Mouse (Mus musculus) C2C12 (cell line): ENCODE measurements around the gene St8sia6. TPM values are rescaled to one million over a fixed set of nuclear protein-coding genes. Genes with fewer than 3 reads are reported as not detected.

Experiments
- H3K27me3 ChIP-seq: one replicate; pipeline ENCODE4 v1.6.1; 2011; ENCODE audit not compliant: control insufficient read depth, insufficient read depth, insufficient read length
- H3K36me3 ChIP-seq: one replicate; pipeline ENCODE4 v1.6.1; 2011; ENCODE audit not compliant: control insufficient read depth, insufficient read depth
- H3K4me3 ChIP-seq: one replicate; pipeline ENCODE4 v1.5.1; 2011; ENCODE audit warnings: mild to moderate bottlenecking, control low read depth; ENCODE audit not compliant: poor library complexity, insufficient read depth, severe bottlenecking
- H3K79me2 ChIP-seq: one replicate; pipeline ENCODE4 v1.6.1; 2011; ENCODE audit not compliant: control insufficient read depth, insufficient read depth
- H3K79me3 ChIP-seq: one replicate; pipeline ENCODE4 v1.6.1; 2011; ENCODE audit warnings: low read depth, control low read depth
- H3ac ChIP-seq: one replicate; pipeline ENCODE3; 2011; ENCODE audit warnings: low read depth; ENCODE audit not compliant: control insufficient read depth, insufficient read length
- CEBPB ChIP-seq: IDR thresholded peaks from one replicate; pipeline ENCODE4 v1.6.1; 2011; ENCODE audit warnings: low read depth, mild to moderate bottlenecking, control low read depth, moderate library complexity
- CTCF ChIP-seq: IDR thresholded peaks from one replicate; pipeline ENCODE4 v1.5.1; 2011; ENCODE audit not compliant: control insufficient read depth, insufficient read depth, insufficient read length
- FOSL1 ChIP-seq: IDR thresholded peaks from one replicate; pipeline ENCODE4 v1.8.0; 2011; ENCODE audit warnings: mild to moderate bottlenecking, low read length; ENCODE audit not compliant: poor library complexity, insufficient read depth, severe bottlenecking
- MAX ChIP-seq: IDR thresholded peaks from one replicate; pipeline ENCODE4 v1.6.1; 2011; ENCODE audit warnings: mild to moderate bottlenecking, control low read depth
- MYOD1 ChIP-seq: IDR thresholded peaks from one replicate; pipeline ENCODE4 v1.6.1; 2011; ENCODE audit warnings: low read depth; ENCODE audit not compliant: control insufficient read depth, insufficient read length
- MYOG ChIP-seq: IDR thresholded peaks from one replicate; pipeline ENCODE4 v1.6.1; 2011; ENCODE audit not compliant: control insufficient read depth, insufficient read length; ENCODE audit errors: extremely low read depth
- USF1 ChIP-seq: IDR thresholded peaks from one replicate; pipeline ENCODE4 v1.6.1; 2011; ENCODE audit warnings: low read depth, mild to moderate bottlenecking, control low read depth, moderate library complexity
- polyA plus RNA-seq: library from polyadenylated mRNA; unstranded; fragments of >200 nt; fragmentation: generic; extraction: Trizol; gene quantifications from one replicate; pipeline ENCODE4 v1.2.1, GENCODE M21; 2012; ENCODE audit warnings: missing spikeins

St8sia6 gene
- polyA plus RNA-seq, 1 experiment, result 0.02 TPM

DNA sequence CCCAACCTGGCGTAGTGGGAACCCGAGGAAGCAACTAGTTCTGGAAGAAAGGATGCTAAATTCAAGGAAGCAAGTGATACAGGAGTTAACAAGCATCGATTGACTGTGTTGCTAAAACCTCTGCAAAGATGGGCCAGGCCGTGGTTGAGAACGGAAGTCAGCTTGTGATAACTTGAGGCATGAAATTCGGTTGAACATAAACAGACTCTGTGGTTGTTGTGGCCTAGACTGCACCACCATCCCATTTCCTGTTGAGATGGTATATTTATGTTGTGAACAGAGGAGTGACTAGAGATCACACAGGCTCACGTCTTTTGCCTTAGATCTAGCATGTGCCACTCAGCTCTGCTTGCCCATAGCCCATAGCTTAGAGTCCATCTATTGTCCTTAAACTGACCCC is 36.5 kb downstream of the St8sia6 start:
- Histone ChIP-seq H3ac (no peak overlapping the region), H3K4me3 (no peak overlapping the region), H3K79me2 (no peaks in the 10 kb centered on the region), H3K79me3 (no peaks in the 10 kb centered on the region), H3K36me3 (no peaks in the 10 kb centered on the region), H3K27me3 (no peaks in the 10 kb centered on the region)
- TF ChIP-seq FOSL1 (no peak), MYOD1 (no peak), CEBPB (no peak), MYOG (no peak), USF1 (no peak), CTCF (no peak)

DNA sequence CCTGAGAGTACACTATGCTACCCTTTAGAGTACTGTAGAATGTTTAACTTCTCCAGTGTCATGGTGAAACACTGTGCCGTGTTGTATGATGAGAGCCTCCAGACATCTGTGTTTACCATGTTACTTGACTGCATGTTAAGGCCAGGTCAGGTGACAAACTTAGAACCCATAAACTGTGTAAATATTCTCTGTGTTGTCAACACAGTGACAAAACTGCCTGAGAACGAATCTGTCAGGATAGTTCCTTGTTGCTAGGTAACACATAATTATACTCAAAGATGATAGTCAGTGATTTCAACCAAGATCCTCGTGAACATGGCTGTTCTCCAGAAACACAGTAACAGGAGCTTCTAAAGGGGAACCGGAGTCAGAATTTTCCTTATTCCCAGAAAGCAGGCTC is 38.1 kb downstream of the St8sia6 start:
- no peak for TF ChIP-seq USF1
- TF ChIP-seq MYOD1, result no peak
- TF ChIP-seq FOSL1, result no peak
- TF ChIP-seq MAX, result no peak
- TF ChIP-seq CEBPB, result no peak
- TF ChIP-seq MYOG, result no peak
- no peak for TF ChIP-seq CTCF
- no peak overlapping the region for H3ac ChIP-seq
- H3K79me3 ChIP-seq, result no peaks in the 10 kb centered on the region
- H3K36me3 ChIP-seq, result no peaks in the 10 kb centered on the region
- H3K79me2 ChIP-seq, result no peaks in the 10 kb centered on the region
- H3K27me3 ChIP-seq, result no peaks in the 10 kb centered on the region
- no peak overlapping the region for H3K4me3 ChIP-seq

DNA sequence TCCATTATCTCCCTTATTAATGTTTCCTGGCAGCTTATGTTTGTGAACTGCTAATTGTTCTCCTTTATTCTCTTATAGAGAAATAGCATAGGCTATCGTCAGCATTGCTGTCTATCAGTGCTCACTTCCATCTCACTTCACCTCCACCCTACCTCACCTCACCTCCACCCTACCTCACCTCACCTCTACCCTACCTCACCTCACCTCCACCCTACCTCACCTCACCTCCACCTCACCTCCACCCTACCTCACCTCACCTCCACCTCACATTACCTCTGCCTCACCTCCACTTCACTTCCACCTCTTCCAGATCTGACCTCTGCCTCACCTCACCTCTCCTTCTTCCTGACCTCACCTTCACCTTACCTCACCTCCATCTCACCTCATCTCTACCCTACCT is 42.2 kb downstream of the St8sia6 start:
- TF ChIP-seq MAX (no peak), CEBPB (no peak), MYOD1 (no peak)
- H3ac ChIP-seq, result no peak overlapping the region
- H3K79me2 ChIP-seq, result no peaks in the 10 kb centered on the region
- H3K4me3 ChIP-seq, result no peak overlapping the region
- no peaks in the 10 kb centered on the region for H3K36me3 ChIP-seq
- no peaks in the 10 kb centered on the region for H3K27me3 ChIP-seq
- H3K79me3 ChIP-seq, result no peaks in the 10 kb centered on the region

DNA sequence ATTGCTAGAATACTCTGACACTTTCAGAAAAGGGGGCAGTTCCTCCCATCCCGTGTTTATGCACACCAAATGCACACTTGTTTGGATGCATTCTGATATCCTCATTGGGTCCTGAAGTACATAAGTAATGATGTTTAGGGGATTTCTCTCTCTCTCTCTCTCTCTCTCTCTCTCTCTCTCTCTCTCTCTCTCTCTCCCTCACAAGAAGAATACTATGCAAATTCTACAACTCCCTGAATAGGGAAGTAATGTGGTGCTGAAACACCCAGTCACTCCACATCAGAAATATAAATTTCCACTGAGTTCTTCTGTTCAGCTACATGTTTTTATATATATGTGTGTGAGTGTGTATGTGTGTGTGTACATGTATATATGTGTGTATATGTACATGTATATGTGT is 43.1 kb downstream of the St8sia6 start:
- no peaks in the 10 kb centered on the region for H3K36me3 ChIP-seq
- H3K79me2 ChIP-seq, result no peaks in the 10 kb centered on the region
- no peak overlapping the region for H3ac ChIP-seq
- H3K27me3 ChIP-seq, result no peaks in the 10 kb centered on the region
- H3K79me3 ChIP-seq, result no peaks in the 10 kb centered on the region
- TF ChIP-seq FOSL1 (no peak), MYOG (no peak), USF1 (no peak), CEBPB (no peak), MYOD1 (no peak), MAX (no peak), CTCF (no peak)
- H3K4me3 ChIP-seq, result no peak overlapping the region

DNA sequence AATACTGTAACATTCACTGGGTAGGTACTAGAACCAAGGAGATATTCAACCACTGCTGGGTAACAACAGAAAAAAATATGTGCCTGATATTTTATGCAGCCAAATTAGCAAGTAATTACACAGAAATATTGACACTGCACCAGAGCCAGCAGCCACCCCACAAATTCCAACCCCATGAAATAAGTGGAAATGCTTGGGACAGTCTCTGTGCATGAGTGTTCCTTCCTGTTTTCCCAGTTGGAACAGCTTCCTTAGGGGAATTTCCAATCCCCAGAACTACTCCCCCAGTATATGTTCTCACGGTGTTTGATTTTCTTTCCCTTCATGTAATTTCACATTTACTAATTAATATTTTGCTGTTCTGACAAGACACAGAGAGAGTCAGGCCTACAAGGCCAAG is 43.8 kb downstream of the St8sia6 start:
- Histone ChIP-seq H3K79me3 (no peaks in the 10 kb centered on the region), H3K27me3 (no peaks in the 10 kb centered on the region), H3K36me3 (no peaks in the 10 kb centered on the region), H3K79me2 (no peaks in the 10 kb centered on the region), H3K4me3 (no peak overlapping the region), H3ac (no peak overlapping the region)
- no peak for TF ChIP-seq CTCF
- TF ChIP-seq MYOG, result no peak
- TF ChIP-seq MAX, result no peak
- no peak for TF ChIP-seq FOSL1
- no peak for TF ChIP-seq CEBPB
- no peak for TF ChIP-seq MYOD1
- no peak for TF ChIP-seq USF1

DNA sequence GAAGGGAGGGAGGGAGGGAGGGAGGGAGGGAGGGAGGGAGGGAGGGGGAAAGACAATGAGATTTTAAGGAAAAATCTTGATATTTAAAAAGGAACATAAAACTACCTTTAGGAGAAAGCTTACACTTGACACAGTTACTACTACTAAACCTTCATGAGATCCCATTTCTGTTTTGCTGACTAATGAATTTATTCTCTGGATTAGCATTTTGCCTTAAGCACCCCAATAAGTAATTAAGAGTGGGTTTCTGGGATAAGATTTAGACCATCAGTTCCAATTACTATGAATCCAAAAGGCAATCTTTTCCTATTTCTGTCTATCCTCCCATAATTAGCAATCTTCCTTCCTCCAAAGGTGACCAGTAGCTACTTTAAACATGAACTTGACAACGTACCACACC is 44.7 kb downstream of the St8sia6 start:
- Histone ChIP-seq H3K27me3 (no peaks in the 10 kb centered on the region), H3K4me3 (no peak overlapping the region), H3K79me2 (no peaks in the 10 kb centered on the region), H3K79me3 (no peaks in the 10 kb centered on the region), H3ac (no peak overlapping the region), H3K36me3 (no peaks in the 10 kb centered on the region)
- TF ChIP-seq FOSL1 (no peak), MAX (no peak), CEBPB (no peak), USF1 (no peak), MYOD1 (no peak), CTCF (no peak), MYOG (no peak)
